Mouse (Mus musculus): ENCODE results near the gene Gm5089.

Gm5089 gene

GRCm38 (mm10) chr14:122450496-122451382, at the start of gene Gm5089:
TSS of gene Gm5089 (minus strand) at chr14:122451115.
- DNase-seq (ENCODE audit: low read depth) = no peak

DNA sequence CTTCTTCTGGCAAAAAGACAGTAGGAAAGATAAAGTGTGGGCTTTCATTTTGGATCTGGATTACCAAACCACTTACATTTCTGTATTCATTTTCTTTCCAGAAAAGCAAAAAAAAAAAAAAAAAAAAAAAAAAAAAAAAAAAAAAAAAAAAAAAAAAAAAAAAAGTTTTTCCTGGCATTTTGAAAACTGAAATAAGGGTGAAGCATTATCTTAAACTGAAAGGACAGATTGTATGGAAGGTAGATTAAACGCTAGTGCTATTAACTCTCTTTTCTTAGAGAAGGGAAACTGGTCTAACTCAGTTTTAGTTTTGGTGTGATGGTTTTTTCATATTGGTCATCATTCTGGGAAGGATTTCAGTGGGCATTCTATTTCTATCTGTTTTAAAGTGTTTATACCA, 41.1 kb upstream of the Gm5089 start:
- DNase-seq (ENCODE audit: low read depth) = no peak

DNA sequence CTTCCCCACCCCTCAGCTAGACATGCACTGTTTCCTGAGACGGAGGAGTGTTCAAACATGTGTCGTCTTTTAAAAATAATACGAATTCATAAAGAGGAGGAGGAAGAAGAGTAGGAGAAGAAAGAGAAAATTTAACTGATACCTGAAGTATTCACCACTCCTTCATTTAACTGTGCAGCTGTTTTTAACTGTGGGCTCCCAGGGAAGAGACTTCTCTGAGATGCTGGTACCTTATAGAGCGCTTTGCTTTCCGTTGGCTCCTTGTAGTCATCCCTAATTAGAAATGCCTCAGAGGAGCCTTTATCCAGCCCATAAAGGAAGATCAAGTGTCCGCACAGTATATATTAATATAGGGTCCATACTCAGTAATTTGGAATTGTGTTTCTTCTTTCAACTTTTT, 40.6 kb upstream of the Gm5089 start:
- DNase-seq (ENCODE audit: low read depth) = no peak

- DNase-seq (ENCODE audit: low read depth) = peak; percentile 17
These were observed 39.8 kb upstream of the Gm5089 start, which contains the start of gene Gm10837 for GRCm38 (mm10) chr14:122490441-122491328. TSS of gene Gm10837 (plus strand) at chr14:122490586.

- peak; percentile 36 for DNase-seq (ENCODE audit: low read depth)
These were observed 38.9 kb upstream of the Gm5089 start for GRCm38 (mm10) chr14:122489686-122490414.

DNA sequence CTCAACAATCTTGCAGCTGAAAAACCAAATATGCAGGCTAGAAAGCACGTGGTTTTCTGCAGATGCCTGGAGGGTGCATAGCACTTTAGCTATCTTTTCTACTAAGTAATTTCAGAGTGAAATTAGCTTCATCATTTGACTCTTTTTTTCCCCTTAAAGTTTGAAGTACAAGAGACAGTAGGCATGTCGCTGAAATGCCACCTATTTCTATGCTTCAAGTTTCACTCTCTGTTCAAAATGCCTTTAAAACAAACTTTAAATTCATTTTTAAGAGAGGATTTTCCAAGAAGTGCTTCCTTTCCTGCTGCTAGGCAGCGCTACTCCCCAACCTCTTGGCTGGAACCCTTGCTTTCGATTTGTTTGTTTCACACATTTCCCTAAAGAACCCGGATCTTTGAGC, 38.1 kb upstream of the Gm5089 start:
- peak; percentile 45 for DNase-seq (ENCODE audit: low read depth)

- peak; percentile 4 for DNase-seq (ENCODE audit: low read depth)
These were observed 36.5 kb upstream of the Gm5089 start for GRCm38 (mm10) chr14:122487366-122487765.

DNA sequence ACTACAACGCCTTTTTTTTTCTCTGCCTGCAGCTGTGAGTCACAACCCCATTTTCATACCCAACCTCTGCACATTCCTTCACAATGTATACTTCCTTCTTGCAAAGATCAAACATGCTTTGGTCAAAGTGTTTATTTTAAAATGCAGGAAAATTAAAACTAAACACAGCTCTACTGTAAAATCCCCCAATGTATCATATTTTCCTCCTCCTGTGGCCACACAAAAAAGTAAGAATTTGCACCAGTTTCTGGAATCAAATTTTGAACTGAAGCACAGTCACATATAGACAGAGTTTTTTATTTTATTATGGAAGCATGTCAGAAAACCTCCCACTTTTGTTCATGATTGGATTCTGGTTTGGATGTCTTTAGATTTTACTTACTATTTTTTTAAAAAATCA, 35.7 kb upstream of the Gm5089 start:
- DNase-seq (ENCODE audit: low read depth) = no peak

DNA sequence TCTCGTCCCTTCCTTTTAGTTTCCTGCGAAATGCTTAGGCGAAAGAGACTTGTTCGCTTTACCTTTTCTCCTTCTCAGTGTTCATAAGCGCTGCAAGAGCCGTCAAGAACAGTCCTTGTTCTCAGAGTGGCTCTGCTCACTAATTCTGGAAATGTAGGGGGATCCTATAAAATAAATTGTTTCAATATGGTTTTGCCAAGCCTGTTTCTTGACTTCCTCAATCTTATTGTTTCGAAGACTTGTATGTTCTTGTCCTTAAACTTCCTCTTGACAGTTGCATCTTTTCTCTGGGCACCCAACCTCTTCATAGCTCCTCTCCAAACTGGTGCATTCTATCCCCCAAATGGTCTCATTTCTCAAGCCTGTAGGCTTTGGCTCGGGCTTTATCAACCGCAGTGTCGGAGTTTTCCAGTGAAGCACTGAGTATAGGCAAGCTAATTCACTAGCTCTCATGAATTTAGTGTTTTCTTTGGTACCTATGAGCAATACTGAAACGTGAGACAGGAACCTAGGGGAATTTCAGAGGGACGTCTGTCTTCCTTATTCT, 34.8 kb upstream of the Gm5089 start:
- no peak for DNase-seq (ENCODE audit: low read depth)

DNA sequence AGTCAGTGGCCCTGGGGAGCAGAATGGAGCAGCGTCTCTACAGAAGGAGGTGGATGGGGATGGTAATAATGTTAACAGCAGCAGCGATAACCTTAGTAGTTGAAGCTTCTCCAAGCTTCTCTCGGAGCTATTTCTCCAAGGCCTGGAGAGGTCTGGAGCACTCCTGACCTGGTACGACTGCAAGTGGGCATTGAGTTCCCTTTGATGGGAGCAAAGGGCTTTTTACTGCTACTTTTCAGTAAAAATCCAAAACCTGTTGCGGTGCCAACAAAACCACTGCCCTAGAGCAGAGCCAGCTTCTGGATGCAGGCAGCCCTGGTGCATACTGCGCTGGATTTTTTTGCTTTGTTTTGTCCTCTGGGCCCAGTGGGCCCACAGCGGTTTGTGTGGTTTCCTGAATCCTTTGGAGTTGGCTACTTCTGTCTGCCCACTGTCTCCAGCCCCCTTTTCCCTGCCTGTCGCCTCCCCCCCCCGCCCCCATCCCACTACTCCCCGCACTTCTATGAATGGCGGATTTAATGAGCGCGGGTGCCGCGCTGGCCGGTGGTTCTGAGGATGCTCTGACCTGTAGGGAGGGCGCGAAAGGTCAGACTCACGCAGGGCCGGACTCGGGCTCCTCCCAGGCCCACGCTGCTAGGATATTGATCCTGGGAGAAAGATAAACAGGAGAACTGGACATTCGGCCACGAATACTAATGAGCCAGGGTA, 34.1 kb upstream of the Gm5089 start:
- DNase-seq (ENCODE audit: low read depth) = no peak

GRCm38 (mm10) chr14:122484458-122484843, 33.5 kb upstream of the Gm5089 start:
- DNase-seq (ENCODE audit: low read depth) = no peak

GRCm38 (mm10) chr14:122483556-122484421, 32.9 kb upstream of the Gm5089 start:
- DNase-seq (ENCODE audit: low read depth) = no peak

DNA sequence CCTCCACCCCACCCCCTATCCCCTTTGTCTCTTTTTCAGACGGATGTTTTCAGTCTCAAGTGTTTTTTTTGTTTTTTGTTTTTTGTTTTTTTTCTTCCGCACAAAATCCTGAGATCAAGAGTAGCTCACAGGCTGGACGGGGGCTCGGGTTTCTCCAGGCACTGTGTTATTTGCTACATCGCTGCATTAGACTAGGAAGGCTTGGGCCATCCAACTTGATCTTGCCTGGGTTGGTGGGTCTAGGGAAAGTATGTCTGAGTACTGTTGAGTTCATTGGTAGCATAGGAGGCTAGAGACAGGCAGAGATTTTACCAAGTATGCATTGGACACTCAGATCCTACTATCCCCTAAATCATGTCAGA, 32.1 kb upstream of the Gm5089 start:
- no peak for DNase-seq (ENCODE audit: low read depth)

- DNase-seq (ENCODE audit: low read depth) = no peak
These were observed 31.4 kb upstream of the Gm5089 start for GRCm38 (mm10) chr14:122482081-122483023.

- DNase-seq (ENCODE audit: low read depth) = no peak
These were observed 30.3 kb upstream of the Gm5089 start for GRCm38 (mm10) chr14:122481181-122481580.

DNA sequence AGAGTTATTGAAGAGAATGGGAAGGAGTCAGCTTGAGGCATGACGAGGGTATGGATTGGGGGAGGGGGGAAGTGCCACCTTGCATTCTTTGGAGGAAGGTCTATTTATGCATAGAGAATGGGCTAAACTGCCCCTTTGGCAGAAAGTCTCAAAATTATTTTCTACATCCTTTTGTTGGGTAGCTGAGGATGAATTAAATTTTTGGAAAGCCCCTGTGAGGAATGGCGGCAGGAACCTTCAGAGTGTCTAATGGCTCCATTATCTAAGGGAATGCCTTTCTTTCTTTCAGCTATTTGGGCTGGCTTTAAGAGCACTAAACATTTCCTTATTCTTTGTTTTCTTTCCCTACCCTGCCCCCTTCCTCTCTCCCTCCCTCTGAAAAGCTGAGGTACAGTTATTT, 29.4 kb upstream of the Gm5089 start:
- DNase-seq (ENCODE audit: low read depth) = no peak

- DNase-seq (ENCODE audit: low read depth) = no peak
These were observed 28.7 kb upstream of the Gm5089 start for GRCm38 (mm10) chr14:122479461-122480109.

DNA sequence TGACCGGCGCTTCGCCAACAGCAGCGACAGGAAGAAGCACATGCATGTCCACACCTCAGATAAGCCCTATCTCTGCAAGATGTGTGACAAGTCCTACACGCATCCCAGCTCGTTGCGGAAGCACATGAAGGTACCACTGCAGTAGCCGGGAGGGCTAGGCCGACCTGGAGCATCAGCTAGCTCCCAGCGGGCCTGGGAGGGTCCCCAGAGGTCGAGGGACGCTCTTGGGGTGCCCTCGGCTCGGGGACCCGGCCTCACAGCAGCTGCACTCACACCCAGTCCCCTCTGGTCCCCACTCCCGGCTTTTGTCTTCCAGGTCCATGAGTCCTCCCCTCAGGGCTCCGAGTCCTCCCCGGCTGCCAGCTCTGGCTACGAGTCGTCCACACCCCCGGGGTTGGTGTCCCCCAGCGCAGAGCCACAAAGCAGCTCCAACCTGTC, 27.7 kb upstream of the Gm5089 start:
- no peak for DNase-seq (ENCODE audit: low read depth)
